Mouse (Mus musculus) midbrain, embryonic 15.5 days (tissue): Measurements from ENCODE around the gene Spag17. TPM values are rescaled to one million over a fixed set of nuclear protein-coding genes. Genes with fewer than 3 reads are reported as not detected.

ENCODE experiments used
- ATAC-seq: fragments of 200-750 bp; cut with Nextera tagmentation; replicated peaks from 2 replicates; pipeline ENCODE4 v1.8.0; 2017; ENCODE audit warnings: moderate TSS enrichment
- H3K27ac ChIP-seq: fragments of 300-500 bp; sonication (generic); 2 replicates; pipeline ENCODE4 v1.5.1; 2015; ENCODE audit warnings: mild to moderate bottlenecking, inconsistent platforms
- H3K27me3 ChIP-seq: fragments of 300-500 bp; sonication (generic); replicated peaks from 2 replicates; pipeline ENCODE4 v1.6.1; 2015; ENCODE audit warnings: inconsistent platforms
- H3K36me3 ChIP-seq: fragments of 300-500 bp; sonication (generic); replicated peaks from 2 replicates; pipeline ENCODE4 v1.6.1; 2015; ENCODE audit warnings: inconsistent platforms
- H3K4me1 ChIP-seq: fragments of 300-500 bp; sonication (generic); 2 replicates; pipeline ENCODE4 v1.6.1; 2015; ENCODE audit warnings: inconsistent platforms
- H3K4me2 ChIP-seq: fragments of 300-500 bp; sonication (generic); 2 replicates; pipeline ENCODE4 v1.6.1; 2015; ENCODE audit warnings: inconsistent platforms, mild to moderate bottlenecking, moderate library complexity
- H3K4me3 ChIP-seq: fragments of 300-500 bp; sonication (generic); 2 replicates; pipeline ENCODE4 v1.5.1; 2015; ENCODE audit warnings: mild to moderate bottlenecking, inconsistent platforms
- H3K9ac ChIP-seq: fragments of 300-500 bp; sonication (generic); 2 replicates; pipeline ENCODE4 v1.6.1; 2015; ENCODE audit warnings: mild to moderate bottlenecking, inconsistent platforms
- H3K9me3 ChIP-seq: fragments of 300-500 bp; sonication (generic); 2 replicates; pipeline ENCODE4 v1.6.1; 2016; ENCODE audit warnings: inconsistent platforms
- WGBS: fragments of 180-500 bp; shearing (Covaris S2); methylation state at CpG from one replicate; pipeline ENCODE4 v1.1.7; 2015; ENCODE audit warnings: mixed read lengths; 5-methylcytosine and 5-hydroxymethylcytosine counted together
- polyA plus RNA-seq: library from polyadenylated mRNA; unstranded; fragments of >200 nt; fragmentation: Nextera tagmentation; extraction: Ambion mirVana; gene quantifications from 2 replicates; pipeline ENCODE4 v1.2.1, GENCODE M21; 2015

Spag17 gene
- polyA plus RNA-seq, 1 experiment from 2014 or later = 0.40 TPM

- no peaks in the 10 kb centered on the region for H3K9me3 ChIP-seq
- ATAC-seq = no peak
- WGBS = 85% methylated on average over 3 of the region's 3 CpGs
Observed at GRCm38 (mm10) chr3:99922944-99923343, 37.7 kb downstream of the Spag17 start.

GRCm38 (mm10) chr3:99930920-99931620 lies 45.9 kb downstream of the Spag17 start:
- no peak for ATAC-seq
- Histone ChIP-seq H3K4me1 (no peaks in the 10 kb centered on the region), H3K27ac (no peak overlapping the region), H3K4me3 (no peak overlapping the region), H3K4me2 (no peak overlapping the region), H3K9me3 (no peaks in the 10 kb centered on the region), H3K9ac (no peak overlapping the region), H3K36me3 (no peaks in the 10 kb centered on the region), H3K27me3 (no peaks in the 10 kb centered on the region)
- 79% methylated on average over 12 of the region's 12 CpGs for WGBS

More at GRCm38 (mm10) chr3:99922944-99923343, 37.7 kb downstream of the Spag17 start:
- H3K27me3 ChIP-seq = no peaks in the 10 kb centered on the region
- no peak overlapping the region for H3K27ac ChIP-seq
- no peak overlapping the region for H3K4me3 ChIP-seq
- no peak overlapping the region for H3K9ac ChIP-seq
- H3K4me1 ChIP-seq = no peaks in the 10 kb centered on the region
- no peaks in the 10 kb centered on the region for H3K36me3 ChIP-seq
- H3K4me2 ChIP-seq = no peak overlapping the region

- 38% methylated on average over 1 of the region's 1 CpGs for WGBS
- no peak overlapping the region for H3K4me2 ChIP-seq
- no peak overlapping the region for H3K27ac ChIP-seq
- H3K4me1 ChIP-seq = no peaks in the 10 kb centered on the region
- no peaks in the 10 kb centered on the region for H3K27me3 ChIP-seq
- H3K4me3 ChIP-seq = no peak overlapping the region
- no peaks in the 10 kb centered on the region for H3K36me3 ChIP-seq
- H3K9ac ChIP-seq = no peak overlapping the region
- no peaks in the 10 kb centered on the region for H3K9me3 ChIP-seq
- no peak for ATAC-seq
Observed at GRCm38 (mm10) chr3:99936159-99936558, 51.0 kb downstream of the Spag17 start.

- no peak overlapping the region for H3K4me2 ChIP-seq
- no peak overlapping the region for H3K9ac ChIP-seq
- H3K4me1 ChIP-seq = no peaks in the 10 kb centered on the region
- H3K27ac ChIP-seq = no peak overlapping the region
- ATAC-seq = peak; percentile 72
- H3K27me3 ChIP-seq = no peaks in the 10 kb centered on the region
- no peaks in the 10 kb centered on the region for H3K9me3 ChIP-seq
- H3K4me3 ChIP-seq = no peak overlapping the region
- WGBS = 36% methylated on average over 8 of the region's 8 CpGs
- no peaks in the 10 kb centered on the region for H3K36me3 ChIP-seq
Observed at GRCm38 (mm10) chr3:99938611-99939286, 53.5 kb downstream of the Spag17 start.

GRCm38 (mm10) chr3:99945171-99945570 lies 60.0 kb downstream of the Spag17 start:
- ATAC-seq = no peak
- WGBS = 61% methylated on average over 2 of the region's 2 CpGs
- Histone ChIP-seq H3K4me3 (no peak overlapping the region), H3K9me3 (no peaks in the 10 kb centered on the region), H3K36me3 (no peaks in the 10 kb centered on the region), H3K9ac (no peak overlapping the region), H3K27ac (no peak overlapping the region), H3K4me2 (no peak overlapping the region), H3K27me3 (no peaks in the 10 kb centered on the region), H3K4me1 (no peaks in the 10 kb centered on the region)

- no peaks in the 10 kb centered on the region for H3K4me1 ChIP-seq
- no peaks in the 10 kb centered on the region for H3K9me3 ChIP-seq
- no peak for ATAC-seq
- H3K27ac ChIP-seq = no peak overlapping the region
- no peak overlapping the region for H3K4me3 ChIP-seq
- no peaks in the 10 kb centered on the region for H3K36me3 ChIP-seq
- H3K9ac ChIP-seq = no peak overlapping the region
- WGBS = 89% methylated on average over 9 of the region's 9 CpGs
- H3K27me3 ChIP-seq = no peaks in the 10 kb centered on the region
- H3K4me2 ChIP-seq = no peak overlapping the region
Observed at GRCm38 (mm10) chr3:99954039-99954602, 68.9 kb downstream of the Spag17 start.

- Histone ChIP-seq H3K9me3 (no peaks in the 10 kb centered on the region), H3K4me3 (no peak overlapping the region), H3K36me3 (no peaks in the 10 kb centered on the region), H3K4me1 (no peaks in the 10 kb centered on the region), H3K27me3 (no peaks in the 10 kb centered on the region), H3K9ac (no peak overlapping the region), H3K27ac (no peak overlapping the region), H3K4me2 (no peak overlapping the region)
- ATAC-seq = no peak
Observed at GRCm38 (mm10) chr3:99956517-99956916, 71.3 kb downstream of the Spag17 start.

- H3K4me1 ChIP-seq = no peaks in the 10 kb centered on the region
- no peaks in the 10 kb centered on the region for H3K27me3 ChIP-seq
- H3K27ac ChIP-seq = no peak overlapping the region
- no peaks in the 10 kb centered on the region for H3K9me3 ChIP-seq
- 65% methylated on average over 7 of the region's 7 CpGs for WGBS
- no peak for ATAC-seq
- no peak overlapping the region for H3K4me3 ChIP-seq
- H3K9ac ChIP-seq = no peak overlapping the region
- H3K4me2 ChIP-seq = no peak overlapping the region
- H3K36me3 ChIP-seq = no peaks in the 10 kb centered on the region
Observed at GRCm38 (mm10) chr3:99959805-99960485, 74.7 kb downstream of the Spag17 start.

- WGBS = 83% methylated on average over 6 of the region's 6 CpGs
- Histone ChIP-seq H3K27me3 (no peaks in the 10 kb centered on the region), H3K27ac (no peak overlapping the region), H3K4me1 (no peaks in the 10 kb centered on the region), H3K36me3 (no peaks in the 10 kb centered on the region), H3K9me3 (no peaks in the 10 kb centered on the region), H3K4me3 (no peak overlapping the region), H3K9ac (no peak overlapping the region), H3K4me2 (no peak overlapping the region)
- ATAC-seq = no peak
Observed at GRCm38 (mm10) chr3:99964345-99964744, 79.1 kb downstream of the Spag17 start.

- H3K4me2 ChIP-seq = no peak overlapping the region
- WGBS = 69% methylated on average over 4 of the region's 4 CpGs
- no peak for ATAC-seq
Observed at GRCm38 (mm10) chr3:99965863-99966262, 80.7 kb downstream of the Spag17 start.

GRCm38 (mm10) chr3:99966285-99966684 lies 81.1 kb downstream of the Spag17 start:
- ATAC-seq = no peak
- H3K27me3 ChIP-seq = no peaks in the 10 kb centered on the region
- no peak overlapping the region for H3K27ac ChIP-seq
- no peak overlapping the region for H3K4me3 ChIP-seq
- WGBS = 79% methylated on average over 2 of the region's 2 CpGs
- no peak overlapping the region for H3K4me2 ChIP-seq
- no peaks in the 10 kb centered on the region for H3K9me3 ChIP-seq
- no peaks in the 10 kb centered on the region for H3K4me1 ChIP-seq
- no peak overlapping the region for H3K9ac ChIP-seq
- H3K36me3 ChIP-seq = no peaks in the 10 kb centered on the region

More at GRCm38 (mm10) chr3:99965863-99966262, 80.7 kb downstream of the Spag17 start:
- no peak overlapping the region for H3K27ac ChIP-seq
- no peak overlapping the region for H3K4me3 ChIP-seq
- H3K9ac ChIP-seq = no peak overlapping the region
- H3K27me3 ChIP-seq = no peaks in the 10 kb centered on the region
- H3K9me3 ChIP-seq = no peaks in the 10 kb centered on the region
- no peaks in the 10 kb centered on the region for H3K36me3 ChIP-seq
- no peaks in the 10 kb centered on the region for H3K4me1 ChIP-seq

- Histone ChIP-seq H3K9me3 (no peaks in the 10 kb centered on the region), H3K36me3 (no peaks in the 10 kb centered on the region), H3K27me3 (no peaks in the 10 kb centered on the region), H3K4me3 (no peak overlapping the region), H3K4me1 (no peaks in the 10 kb centered on the region), H3K9ac (no peak overlapping the region), H3K4me2 (no peak overlapping the region), H3K27ac (no peak overlapping the region)
- no peak for ATAC-seq
- WGBS = 68% methylated on average over 5 of the region's 5 CpGs
Observed at GRCm38 (mm10) chr3:99970766-99971165, 85.6 kb downstream of the Spag17 start.
